ENCODE assay signal across 9 mouse cellular contexts in the genomic region with DNA sequence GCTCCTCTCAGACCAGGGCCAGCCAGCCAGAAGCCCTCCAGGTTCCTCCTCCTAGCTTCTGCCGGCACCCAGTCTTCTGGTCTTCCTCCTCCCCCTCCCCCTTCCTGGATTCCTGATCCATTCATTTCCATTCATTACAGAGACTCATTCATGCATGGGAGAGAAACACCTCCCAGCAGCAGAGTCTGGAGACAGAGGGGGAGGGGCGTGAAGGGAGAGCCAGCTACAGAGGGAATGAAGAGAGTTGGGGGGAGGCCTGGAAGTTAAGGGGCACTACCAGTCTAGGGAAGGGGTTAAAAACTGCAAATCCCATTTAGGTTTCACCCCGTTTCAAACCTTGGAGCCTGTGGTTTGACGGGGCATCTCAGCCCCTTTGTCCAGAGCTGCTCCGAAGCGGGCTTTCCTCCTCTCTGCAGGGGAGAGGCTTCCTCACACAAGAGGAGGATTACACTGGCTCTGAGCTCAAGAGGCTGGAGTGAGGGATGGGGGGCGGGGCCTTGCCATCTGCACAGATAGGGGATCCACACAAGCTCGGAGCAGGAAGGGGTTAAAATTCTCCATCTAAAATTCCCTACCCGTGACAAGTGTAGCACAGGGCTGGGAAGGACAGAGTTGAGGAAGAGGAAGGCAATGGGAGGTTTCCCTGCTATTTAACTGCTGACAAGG. TPM values are rescaled to one million over a fixed set of nuclear protein-coding genes. Genes with fewer than 3 reads are reported as not detected.
DNase-seq lines count a peak whose midpoint lies in the region; ATAC-seq and TF ChIP-seq lines count a peak whose summit lies in the region.
"Had no signal": no experiment of that assay in that cellular context is flagged by ENCODE, and none has a peak within 500 bp of the region (broad histone marks: within the 10 kb centered on the region; RNA-seq: fewer than 3 reads in every experiment).

No protein-coding gene starts in this region.

- ATAC-seq in heart, embryonic 14.5 days (ENCODE audit: insufficient number of reproducible peaks, insufficient read depth, low FRiP score, low read depth), result no peak
- peak; percentile 27; the same call in 1 of the 2 replicates for ATAC-seq in embryonic facial prominence, embryonic 13.5 days (ENCODE audit: insufficient number of reproducible peaks, insufficient read depth, low FRiP score, low TSS enrichment, low read depth)
- ATAC-seq in midbrain, postnatal 0 days (ENCODE audit: low FRiP score), result peak; percentile 75

- no peak for TF ChIP-seq CTCF in midbrain, postnatal 0 days (IDR thresholded peaks at IDR 0.05)

- peak overlapping the region; percentile 4 to 16; a peak in 2 of 4 replicates for H3K4me3 ChIP-seq in heart, embryonic 14.5 days (ENCODE audit: control insufficient read depth in 1 of 2, insufficient read depth in 1 of 2, low read depth in 1 of 2, low read length in 2 of 2)
- peak overlapping the region; percentile 27 for H3K4me3 ChIP-seq in embryonic facial prominence, embryonic 13.5 days
- peak overlapping the region; percentile 29 for H3K4me3 ChIP-seq in midbrain, postnatal 0 days (ENCODE audit: low read depth, low read length)
- H3K4me3 ChIP-seq: myocyte had no signal

- peaks cover 41% of the 10 kb centered on the region for H3K36me3 ChIP-seq in heart, embryonic 14.5 days (ENCODE audit: control insufficient read depth, insufficient read depth, low read length)
- H3K36me3 ChIP-seq in embryonic facial prominence, embryonic 13.5 days, result peaks cover 34% of the 10 kb centered on the region
- H3K36me3 ChIP-seq in midbrain, postnatal 0 days (ENCODE audit: insufficient read depth, low read length), result peaks cover 29% of the 10 kb centered on the region; the same call in 1 of the 2 replicates

- no peaks in the 10 kb centered on the region for H3K27me3 ChIP-seq in heart, embryonic 14.5 days (ENCODE audit: control insufficient read depth, insufficient read depth, low read length)
- H3K27me3 ChIP-seq in embryonic facial prominence, embryonic 13.5 days, result no peaks in the 10 kb centered on the region
- no peaks in the 10 kb centered on the region for H3K27me3 ChIP-seq in midbrain, postnatal 0 days (ENCODE audit: insufficient read depth, low read length)

- peak overlapping the region; percentile 25; the same call in 1 of the 2 replicates for H3K9ac ChIP-seq in heart, embryonic 14.5 days (ENCODE audit: low read length)
- peak overlapping the region; percentile 62 for H3K9ac ChIP-seq in embryonic facial prominence, embryonic 13.5 days
- H3K9ac ChIP-seq in midbrain, postnatal 0 days (replicated peaks; ENCODE audit: low read length, poor library complexity, severe bottlenecking), result peak overlapping the region; percentile 56

- intact Hi-C loops in heart, postnatal 25 days (cut with DNase I), result no loop called here

- peak overlapping the region; percentile 52 to 69; a peak in 3 of 4 replicates for H3K27ac ChIP-seq in heart, embryonic 14.5 days (replicated peaks in 1 of 2; ENCODE audit: control insufficient read depth in 1 of 2, insufficient read depth in 1 of 2, low read depth in 2 of 2, low read length in 2 of 2)
- peak overlapping the region; percentile 81 for H3K27ac ChIP-seq in embryonic facial prominence, embryonic 13.5 days
- H3K27ac ChIP-seq in midbrain, postnatal 0 days (ENCODE audit: low read depth, low read length), result peak overlapping the region; percentile 92

- WGBS in heart, embryonic 14.5 days, result 4% methylated on average over 9 of the region's 9 CpGs
- WGBS in embryonic facial prominence, embryonic 13.5 days, result 3% methylated on average over 9 of the region's 9 CpGs
- WGBS in midbrain, postnatal 0 days, result 4% methylated on average over 9 of the region's 9 CpGs

- H3K4me2 ChIP-seq in heart, embryonic 14.5 days (ENCODE audit: low read length), result peak overlapping the region; percentile 58
- H3K4me2 ChIP-seq in embryonic facial prominence, embryonic 13.5 days, result peak overlapping the region; percentile 56
- peak overlapping the region; percentile 54 for H3K4me2 ChIP-seq in midbrain, postnatal 0 days (ENCODE audit: low read depth, low read length, poor library complexity, severe bottlenecking)

- no peak for DNase-seq in heart, postnatal 25 days (ENCODE audit: low spot score)
- peak; percentile 99 for DNase-seq in Muller cell, postnatal 12 days (ENCODE audit: inconsistent ontology term)
- peak; percentile 70 for DNase-seq in kidney, adult 18-20 months
- peak; percentile 94 for DNase-seq in midbrain, postnatal 0 days (ENCODE audit: low spot score)
- DNase-seq in urinary bladder, postnatal 36 days (ENCODE audit: low spot score in 2 of 2), result no peak
- no peak for DNase-seq in ovary, postnatal 36 days (ENCODE audit: low spot score)

- no peaks in the 10 kb centered on the region for H3K9me3 ChIP-seq in heart, embryonic 14.5 days (ENCODE audit: control insufficient read depth, low read length)
- H3K9me3 ChIP-seq in embryonic facial prominence, embryonic 13.5 days, result no peaks in the 10 kb centered on the region
- no peaks in the 10 kb centered on the region for H3K9me3 ChIP-seq in midbrain, postnatal 0 days (ENCODE audit: low read length)

- H3K4me1 ChIP-seq in heart, embryonic 14.5 days (ENCODE audit: control insufficient read depth in 2 of 2, insufficient read depth in 2 of 2, low read length in 2 of 2), result peaks cover 26 to 53% of the 10 kb centered on the region in 2 experiments
- H3K4me1 ChIP-seq in embryonic facial prominence, embryonic 13.5 days, result peaks cover 53% of the 10 kb centered on the region
- H3K4me1 ChIP-seq in midbrain, postnatal 0 days (ENCODE audit: insufficient read depth, low read length), result peaks cover 22% of the 10 kb centered on the region; the same call in 1 of the 2 replicates

RNA-seq across cellular contexts. Expression of gene Tmem253, which starts 4.9 kb away (rescaled TPM):
- 1.2 and 1.5 TPM in 2 replicates for polyA plus RNA-seq in heart, embryonic 14.5 days (2014; fragmentation: Nextera tagmentation; extraction: Ambion mirVana)
- total RNA-seq in heart, postnatal 25 days (2021), result 1 to 10 TPM; 3.3 to 3.9 TPM
- 0.44 and 1.1 TPM in 2 replicates for polyA plus RNA-seq in embryonic facial prominence, embryonic 13.5 days (2015; fragmentation: Nextera tagmentation; extraction: Ambion mirVana)
- not detected in 2 replicates for total RNA-seq in midbrain, postnatal 0 days (2014; rRNA removed)
- polyA plus RNA-seq in midbrain, postnatal 0 days (2015; fragmentation: Nextera tagmentation; extraction: Ambion mirVana), result 0.18 and 0.81 TPM in 2 replicates

RNA-seq across cellular contexts. Expression of gene Zfp219, which starts 10.0 kb away (rescaled TPM):
- 19.2 and 19.9 TPM in 2 replicates for polyA plus RNA-seq in heart, embryonic 14.5 days (2014; fragmentation: Nextera tagmentation; extraction: Ambion mirVana)
- total RNA-seq in heart, postnatal 25 days (2021), result 10 to 100 TPM; 24.8 to 29.0 TPM
- 31.1 and 36.0 TPM in 2 replicates for polyA plus RNA-seq in embryonic facial prominence, embryonic 13.5 days (2015; fragmentation: Nextera tagmentation; extraction: Ambion mirVana)
- total RNA-seq in midbrain, postnatal 0 days (2014; rRNA removed), result 60.4 and 65.5 TPM in 2 replicates
- 23.5 TPM in 2 replicates for polyA plus RNA-seq in midbrain, postnatal 0 days (2015; fragmentation: Nextera tagmentation; extraction: Ambion mirVana)

RNA-seq across cellular contexts. Expression of gene Arhgef40, which starts 26.1 kb away (rescaled TPM):
- polyA plus RNA-seq in heart, embryonic 14.5 days (2014; fragmentation: Nextera tagmentation; extraction: Ambion mirVana), result 50.6 and 59.6 TPM in 2 replicates
- 10 to 100 TPM; 31.2 to 41.2 TPM for total RNA-seq in heart, postnatal 25 days (2021)
- polyA plus RNA-seq in embryonic facial prominence, embryonic 13.5 days (2015; fragmentation: Nextera tagmentation; extraction: Ambion mirVana), result 165 and 167 TPM in 2 replicates
- 93.8 and 108 TPM in 2 replicates for total RNA-seq in midbrain, postnatal 0 days (2014; rRNA removed)
- polyA plus RNA-seq in midbrain, postnatal 0 days (2015; fragmentation: Nextera tagmentation; extraction: Ambion mirVana), result 58.0 and 66.1 TPM in 2 replicates

RNA-seq across cellular contexts. Expression of gene Olfr221, which starts 31.7 kb away (rescaled TPM):
- 0.19 TPM in 1 of 2 replicates, not detected in the other for polyA plus RNA-seq in heart, embryonic 14.5 days (2014; fragmentation: Nextera tagmentation; extraction: Ambion mirVana)
- not detected for total RNA-seq in heart, postnatal 25 days (2021)
- polyA plus RNA-seq in embryonic facial prominence, embryonic 13.5 days (2015; fragmentation: Nextera tagmentation; extraction: Ambion mirVana), result not detected in 2 replicates
- total RNA-seq in midbrain, postnatal 0 days (2014; rRNA removed), result not detected in 2 replicates
- not detected in 2 replicates for polyA plus RNA-seq in midbrain, postnatal 0 days (2015; fragmentation: Nextera tagmentation; extraction: Ambion mirVana)
- polyA plus RNA-seq: myocyte had no signal

Comparison
In these comparisons a context has a peak if more than half of its experiments do, and no peak if none do; other contexts are left out.
1. DNase-seq: peak in Muller cell, postnatal 12 days (single experiment), kidney, adult 18-20 months (single experiment) and midbrain, postnatal 0 days (single experiment); none in heart, postnatal 25 days (single experiment), urinary bladder, postnatal 36 days (0 of 2) and ovary, postnatal 36 days (single experiment).
2. Peak in every context shown above with its lines, with median percentiles within 50 percentile points of each other: H3K27ac ChIP-seq, H3K4me2 ChIP-seq, H3K4me3 ChIP-seq and H3K9ac ChIP-seq.